Mouse (Mus musculus) midbrain, embryonic 11.5 days (tissue): ENCODE measurements around the gene Zbtb7a. TPM values are rescaled to one million over a fixed set of nuclear protein-coding genes. Genes with fewer than 3 reads are reported as not detected.
A peak's percentile ranks its signal among the peaks of the same experiment; 100 is the strongest.

Source experiments
- ATAC-seq: fragments of 200-750 bp; cut with Nextera tagmentation; 2 replicates; pipeline ENCODE4 v1.8.0; 2017; ENCODE audit warnings: moderate TSS enrichment, moderate library complexity; ENCODE audit not compliant: low FRiP score
- DNase-seq: peaks from one replicate; pipeline ENCODE4 v3.0.0; 2015; ENCODE audit warnings: low spot score; ENCODE audit errors: missing footprints
- H3K27ac ChIP-seq: fragments of 300-500 bp; sonication (generic); 2 replicates; pipeline ENCODE4 v1.5.1; 2014; ENCODE audit warnings: low read depth, low read length
- H3K27me3 ChIP-seq: fragments of 300-500 bp; sonication (generic); 2 replicates; pipeline ENCODE4 v1.6.1; 2014; ENCODE audit warnings: mild to moderate bottlenecking, low read length, moderate library complexity, mixed read lengths; ENCODE audit not compliant: control insufficient read depth, insufficient read depth
- H3K36me3 ChIP-seq: fragments of 300-500 bp; sonication (generic); 2 replicates; pipeline ENCODE4 v1.6.1; 2014; ENCODE audit warnings: mild to moderate bottlenecking, low read length, moderate library complexity, mixed read lengths; ENCODE audit not compliant: control insufficient read depth, insufficient read depth
- H3K4me1 ChIP-seq: fragments of 300-500 bp; sonication (generic); 2 replicates; pipeline ENCODE4 v1.6.1; 2014; ENCODE audit warnings: low read length; ENCODE audit not compliant: control insufficient read depth, insufficient read depth
- H3K4me2 ChIP-seq: fragments of 300-500 bp; sonication (generic); 2 replicates; pipeline ENCODE4 v1.6.1; 2014; ENCODE audit warnings: mild to moderate bottlenecking, moderate library complexity
- H3K4me3 ChIP-seq: fragments of 300-500 bp; sonication (generic); 2 replicates; pipeline ENCODE4 v1.5.1; 2014; ENCODE audit warnings: low read depth, low read length
- H3K9ac ChIP-seq: fragments of 300-500 bp; sonication (generic); 2 replicates; pipeline ENCODE4 v1.6.1; 2014; ENCODE audit warnings: low read length
- H3K9me3 ChIP-seq: fragments of 300-500 bp; sonication (generic); 2 replicates; pipeline ENCODE4 v1.6.1; 2016; ENCODE audit warnings: low read length; ENCODE audit not compliant: control insufficient read depth
- WGBS: fragments of 180-500 bp; shearing (Covaris S2); extraction: QIAGEN DNeasy Blood & Tissue Kit; methylation state at CpG from one replicate; pipeline ENCODE4 v1.1.7; 2014; 5-methylcytosine and 5-hydroxymethylcytosine counted together
- polyA plus RNA-seq: library from polyadenylated mRNA; unstranded; fragments of >200 nt; fragmentation: Nextera tagmentation; extraction: Ambion mirVana; gene quantifications from 2 replicates; pipeline ENCODE4 v1.2.1, GENCODE M21; 2014

Gene Zbtb7a
- polyA plus RNA-seq, 1 experiment from 2014 or later: 5.3 TPM

- Histone ChIP-seq H3K9ac (no peak overlapping the region), H3K27me3 (no peaks in the 10 kb centered on the region), H3K9me3 (no peaks in the 10 kb centered on the region), H3K4me3 (no peak overlapping the region), H3K4me2 (no peak overlapping the region), H3K36me3 (peaks cover 32% of the 10 kb centered on the region), H3K27ac (no peak overlapping the region), H3K4me1 (peaks cover 31% of the 10 kb centered on the region)
- DNase-seq (no peak), ATAC-seq (no peak)
- 94% methylated on average over 7 of the region's 7 CpGs for WGBS
Observed at GRCm38 (mm10) chr10:81143157-81143633, 8.2 kb downstream of the Zbtb7a start.

DNA sequence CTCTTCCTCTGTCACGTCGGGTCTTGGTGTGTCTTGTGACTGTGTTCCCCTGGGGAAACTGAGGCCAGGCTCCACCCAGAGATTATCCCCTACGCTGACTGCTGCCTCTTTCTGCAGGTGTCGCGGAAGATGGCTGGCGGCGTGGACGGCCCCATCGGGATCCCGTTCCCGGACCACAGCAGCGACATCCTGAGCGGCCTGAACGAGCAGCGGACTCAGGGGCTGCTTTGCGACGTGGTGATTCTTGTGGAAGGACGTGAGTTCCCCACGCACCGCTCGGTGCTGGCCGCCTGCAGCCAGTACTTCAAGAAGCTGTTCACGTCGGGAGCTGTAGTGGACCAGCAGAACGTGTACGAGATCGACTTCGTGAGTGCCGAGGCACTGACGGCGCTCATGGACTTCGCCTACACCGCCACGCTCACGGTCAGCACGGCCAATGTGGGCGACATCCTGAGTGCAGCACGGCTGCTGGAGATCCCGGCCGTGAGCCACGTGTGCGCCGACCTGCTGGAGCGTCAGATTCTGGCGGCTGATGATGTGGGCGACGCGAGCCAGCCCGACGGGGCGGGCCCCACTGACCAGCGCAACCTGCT is 8.9 kb downstream of the Zbtb7a start:
- Histone ChIP-seq H3K9me3 (no peaks in the 10 kb centered on the region), H3K4me2 (no peak overlapping the region), H3K9ac (no peak overlapping the region), H3K4me3 (no peak overlapping the region), H3K36me3 (peaks cover 38% of the 10 kb centered on the region), H3K27me3 (no peaks in the 10 kb centered on the region), H3K4me1 (peaks cover 24% of the 10 kb centered on the region), H3K27ac (no peak overlapping the region)
- no peak for DNase-seq
- WGBS: 96% methylated on average over 52 of the region's 52 CpGs
- ATAC-seq: no peak

DNA sequence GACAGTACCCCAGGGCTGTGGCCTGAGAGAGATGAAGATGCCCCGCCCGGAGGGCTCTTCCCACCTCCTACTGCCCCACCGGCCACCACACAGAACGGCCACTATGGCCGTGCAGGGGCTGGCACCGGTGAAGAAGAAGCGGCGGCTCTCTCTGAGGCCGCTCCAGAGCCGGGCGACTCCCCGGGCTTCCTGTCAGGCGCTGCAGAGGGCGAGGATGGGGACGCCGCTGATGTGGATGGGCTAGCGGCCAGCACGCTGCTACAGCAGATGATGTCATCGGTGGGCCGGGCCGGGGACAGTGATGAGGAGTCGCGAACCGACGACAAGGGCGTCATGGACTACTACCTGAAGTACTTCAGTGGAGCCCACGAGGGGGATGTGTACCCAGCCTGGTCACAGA is 9.6 kb downstream of the Zbtb7a start:
- H3K27ac ChIP-seq: no peak overlapping the region
- no peak overlapping the region for H3K9ac ChIP-seq
- WGBS: 96% methylated on average over 27 of the region's 27 CpGs

GRCm38 (mm10) chr10:81145307-81145706 is 10.3 kb downstream of the Zbtb7a start:
- DNase-seq (no peak), ATAC-seq (no peak)
- H3K36me3 ChIP-seq: peaks cover 42% of the 10 kb centered on the region
- peaks cover 12% of the 10 kb centered on the region for H3K4me1 ChIP-seq
- H3K27me3 ChIP-seq: no peaks in the 10 kb centered on the region
- no peaks in the 10 kb centered on the region for H3K9me3 ChIP-seq
- H3K9ac ChIP-seq: no peak overlapping the region
- no peak overlapping the region for H3K27ac ChIP-seq
- 90% methylated on average over 6 of the region's 6 CpGs for WGBS
- H3K4me2 ChIP-seq: no peak overlapping the region
- no peak overlapping the region for H3K4me3 ChIP-seq

More for the DNA sequence above, 9.6 kb downstream of the Zbtb7a start:
- no peak overlapping the region for H3K4me2 ChIP-seq
- H3K36me3 ChIP-seq: peaks cover 42% of the 10 kb centered on the region
- H3K4me1 ChIP-seq: peaks cover 17% of the 10 kb centered on the region
- no peaks in the 10 kb centered on the region for H3K27me3 ChIP-seq
- H3K4me3 ChIP-seq: no peak overlapping the region
- DNase-seq: no peak
- ATAC-seq: no peak
- no peaks in the 10 kb centered on the region for H3K9me3 ChIP-seq

GRCm38 (mm10) chr10:81145778-81146177 is 10.8 kb downstream of the Zbtb7a start:
- Histone ChIP-seq H3K36me3 (peaks cover 42% of the 10 kb centered on the region), H3K9me3 (no peaks in the 10 kb centered on the region), H3K4me1 (peaks cover 8% of the 10 kb centered on the region), H3K4me3 (no peak overlapping the region), H3K27me3 (no peaks in the 10 kb centered on the region), H3K9ac (no peak overlapping the region), H3K4me2 (no peak overlapping the region), H3K27ac (no peak overlapping the region)
- ATAC-seq: no peak
- DNase-seq: no peak
- 90% methylated on average over 7 of the region's 7 CpGs for WGBS

- DNase-seq: no peak
- WGBS: 86% methylated on average over 4 of the region's 4 CpGs
- ATAC-seq: no peak
- no peak overlapping the region for H3K9ac ChIP-seq
- no peaks in the 10 kb centered on the region for H3K9me3 ChIP-seq
- no peaks in the 10 kb centered on the region for H3K27me3 ChIP-seq
- H3K4me1 ChIP-seq: peaks cover 4% of the 10 kb centered on the region; the same call in 1 of the 2 replicates
- H3K36me3 ChIP-seq: peaks cover 42% of the 10 kb centered on the region
- H3K4me2 ChIP-seq: no peak overlapping the region
- no peak overlapping the region for H3K4me3 ChIP-seq
- no peak overlapping the region for H3K27ac ChIP-seq
Observed at GRCm38 (mm10) chr10:81146296-81146695, 11.3 kb downstream of the Zbtb7a start.

GRCm38 (mm10) chr10:81151261-81151660 is 16.2 kb downstream of the Zbtb7a start:
- Histone ChIP-seq H3K4me2 (no peak overlapping the region), H3K4me3 (no peak overlapping the region), H3K9ac (no peak overlapping the region), H3K27ac (no peak overlapping the region), H3K27me3 (no peaks in the 10 kb centered on the region), H3K9me3 (no peaks in the 10 kb centered on the region), H3K36me3 (peaks cover 36% of the 10 kb centered on the region), H3K4me1 (no peaks in the 10 kb centered on the region)
- ATAC-seq (no peak), DNase-seq (peak; percentile 84)
- 78% methylated on average over 6 of the region's 6 CpGs for WGBS

GRCm38 (mm10) chr10:81152609-81153008 is 17.6 kb downstream of the Zbtb7a start:
- Histone ChIP-seq H3K4me2 (no peak overlapping the region), H3K4me3 (no peak overlapping the region), H3K4me1 (no peaks in the 10 kb centered on the region), H3K27ac (no peak overlapping the region), H3K27me3 (no peaks in the 10 kb centered on the region), H3K9me3 (no peaks in the 10 kb centered on the region), H3K36me3 (peaks cover 44% of the 10 kb centered on the region), H3K9ac (no peak overlapping the region)
- no peak for ATAC-seq
- WGBS: 84% methylated on average over 12 of the region's 12 CpGs
- peak; percentile 84 for DNase-seq

DNA sequence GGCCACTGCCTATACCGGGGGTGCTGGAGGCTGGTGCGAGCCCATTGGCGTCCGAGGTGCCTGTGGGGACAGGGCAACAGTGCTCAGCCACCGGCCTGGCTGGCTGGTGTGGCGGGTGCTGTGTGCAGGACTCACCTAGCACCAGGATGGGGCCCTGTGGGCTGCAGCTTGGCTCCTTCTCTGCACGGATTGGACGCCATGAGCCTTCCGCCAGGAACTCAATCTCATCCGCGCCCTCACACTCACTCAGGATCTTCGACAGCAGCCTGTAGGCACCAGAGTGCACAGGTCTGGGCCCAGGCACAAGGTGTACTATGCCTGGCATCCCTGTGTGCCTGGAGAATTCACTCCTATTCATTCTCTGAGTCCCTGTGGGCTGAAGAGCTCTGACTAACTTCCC is 19.3 kb downstream of the Zbtb7a start:
- no peaks in the 10 kb centered on the region for H3K9me3 ChIP-seq
- WGBS: 91% methylated on average over 12 of the region's 12 CpGs
- H3K9ac ChIP-seq: no peak overlapping the region
- H3K36me3 ChIP-seq: peaks cover 33% of the 10 kb centered on the region
- H3K27ac ChIP-seq: no peak overlapping the region
- H3K4me2 ChIP-seq: no peak overlapping the region
- H3K27me3 ChIP-seq: no peaks in the 10 kb centered on the region
- H3K4me1 ChIP-seq: no peaks in the 10 kb centered on the region
- no peak overlapping the region for H3K4me3 ChIP-seq
- ATAC-seq (no peak), DNase-seq (peak; percentile 76)
